Mouse (Mus musculus) naive thymus-derived CD4-positive, alpha-beta T cell, adult 2 months (primary cell): ENCODE measurements around the gene Tor2a.

Experiments used
- DNase-seq: peaks from one replicate; pipeline ENCODE4 v3.0.0-alpha.2; 2011; ENCODE audit warnings: low read depth

Gene Tor2a

DNA sequence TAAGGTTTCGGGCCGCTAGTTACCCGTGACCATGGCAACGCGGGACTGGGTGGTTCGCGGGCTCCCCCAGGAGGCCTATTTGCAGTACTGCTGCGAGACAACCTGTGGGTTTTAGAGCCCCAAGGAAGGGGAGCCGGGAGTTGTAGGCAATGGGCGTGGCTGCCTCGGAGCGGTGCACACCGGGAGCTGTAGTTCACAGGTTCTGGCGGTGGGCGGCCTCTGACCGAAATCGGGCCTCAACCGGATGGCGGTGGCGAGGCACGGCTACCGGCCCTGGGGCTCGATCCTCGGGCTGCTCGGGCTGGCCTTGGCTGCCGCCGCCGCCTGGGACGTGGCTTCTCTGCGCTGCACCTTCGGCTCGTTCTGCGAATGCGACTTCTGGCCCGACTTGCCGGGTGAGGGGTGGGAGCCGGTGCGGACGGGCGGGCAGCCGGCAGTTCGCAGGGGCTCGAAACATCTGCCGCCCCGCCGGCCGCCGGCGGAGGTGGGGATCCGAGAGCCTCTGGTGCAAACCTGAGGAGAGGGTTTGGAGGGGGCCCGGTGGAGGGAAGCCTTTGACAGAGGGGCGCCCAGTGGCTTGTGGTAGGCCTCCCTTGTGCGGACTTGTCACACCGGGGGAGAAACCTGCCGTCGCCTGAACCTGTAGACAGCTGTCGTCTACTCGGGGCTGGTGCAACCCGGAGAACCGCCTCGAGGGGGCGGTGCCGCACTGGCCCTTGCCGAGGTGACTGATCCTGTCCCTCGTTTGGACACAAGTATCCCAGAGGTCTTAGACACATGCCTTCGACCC is at the start of gene Tor2a:
Gene Tor2a (plus strand): TSS at position 179 of the 790 bp plus-strand sequence.
- peak; percentile 98 for DNase-seq

DNA sequence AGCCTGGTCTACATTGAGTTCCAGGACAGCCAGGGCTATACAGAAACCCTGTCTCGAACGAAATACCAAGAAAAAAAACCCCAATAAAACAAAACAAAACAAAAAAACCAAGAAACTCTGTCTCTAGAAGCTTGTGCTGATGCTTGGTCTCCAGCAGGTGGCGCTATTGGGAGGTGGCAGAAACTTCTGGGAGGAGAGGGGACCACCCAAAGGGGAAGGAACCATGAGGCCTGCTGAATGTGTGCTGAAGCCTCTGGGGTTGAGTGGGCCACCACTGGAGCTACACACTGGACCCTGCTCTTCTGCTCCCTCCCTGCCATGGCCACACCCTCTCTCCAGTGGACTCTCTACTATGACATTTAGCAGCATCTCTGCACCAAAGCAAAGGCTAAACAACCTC is 48.4 kb upstream of the Tor2a start:
- peak; percentile 83 for DNase-seq

DNA sequence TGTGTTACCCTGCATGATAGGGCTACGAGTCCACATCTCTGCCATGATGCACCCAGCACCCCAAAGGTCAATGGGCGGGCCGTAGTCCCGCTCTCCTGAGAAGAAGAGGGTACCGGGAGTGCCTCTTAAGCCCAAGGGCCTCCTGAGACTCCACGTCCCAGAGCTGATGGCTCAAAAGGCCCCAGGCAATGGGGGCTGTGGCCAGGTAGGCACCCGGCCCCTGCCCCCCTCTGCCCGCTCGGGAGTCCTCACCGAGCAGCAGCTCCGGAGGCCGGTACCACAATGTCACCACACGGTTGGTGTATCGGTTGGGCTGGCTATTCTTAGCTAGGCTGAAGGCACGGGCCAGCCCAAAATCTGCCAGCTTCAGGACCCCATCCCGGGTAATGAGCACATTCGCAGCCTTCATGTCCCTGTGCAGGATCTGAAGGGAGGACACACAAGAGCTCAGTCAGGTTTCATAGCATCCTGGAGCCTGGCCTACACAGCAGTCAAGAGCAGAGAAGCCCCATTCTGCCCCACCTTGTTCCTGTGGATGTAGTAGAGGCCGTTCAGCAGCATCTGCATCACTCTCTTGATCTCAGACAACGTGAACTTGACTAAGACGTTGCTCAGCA is 47.4 kb upstream of the Tor2a start:
- DNase-seq = no peak

DNA sequence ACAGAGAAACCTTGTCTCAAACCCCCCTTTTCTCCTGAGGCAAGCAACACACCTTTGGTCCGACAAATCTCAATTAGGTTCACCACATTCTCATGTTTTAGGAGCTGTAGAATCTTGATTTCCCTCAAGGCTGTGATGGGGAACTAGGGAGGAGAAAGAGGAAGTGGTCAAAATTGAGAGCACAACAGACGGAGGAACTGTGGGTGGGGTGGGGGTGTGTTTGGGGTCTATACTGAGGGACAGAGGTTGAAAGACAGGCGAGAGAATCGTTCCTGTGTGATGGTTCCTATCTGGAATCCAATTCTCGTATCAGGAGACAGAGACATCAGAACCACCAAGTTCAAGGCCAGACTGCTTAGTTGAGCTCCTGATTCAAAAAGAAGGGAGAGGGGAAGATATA is 46.6 kb upstream of the Tor2a start:
- DNase-seq = no peak

DNA sequence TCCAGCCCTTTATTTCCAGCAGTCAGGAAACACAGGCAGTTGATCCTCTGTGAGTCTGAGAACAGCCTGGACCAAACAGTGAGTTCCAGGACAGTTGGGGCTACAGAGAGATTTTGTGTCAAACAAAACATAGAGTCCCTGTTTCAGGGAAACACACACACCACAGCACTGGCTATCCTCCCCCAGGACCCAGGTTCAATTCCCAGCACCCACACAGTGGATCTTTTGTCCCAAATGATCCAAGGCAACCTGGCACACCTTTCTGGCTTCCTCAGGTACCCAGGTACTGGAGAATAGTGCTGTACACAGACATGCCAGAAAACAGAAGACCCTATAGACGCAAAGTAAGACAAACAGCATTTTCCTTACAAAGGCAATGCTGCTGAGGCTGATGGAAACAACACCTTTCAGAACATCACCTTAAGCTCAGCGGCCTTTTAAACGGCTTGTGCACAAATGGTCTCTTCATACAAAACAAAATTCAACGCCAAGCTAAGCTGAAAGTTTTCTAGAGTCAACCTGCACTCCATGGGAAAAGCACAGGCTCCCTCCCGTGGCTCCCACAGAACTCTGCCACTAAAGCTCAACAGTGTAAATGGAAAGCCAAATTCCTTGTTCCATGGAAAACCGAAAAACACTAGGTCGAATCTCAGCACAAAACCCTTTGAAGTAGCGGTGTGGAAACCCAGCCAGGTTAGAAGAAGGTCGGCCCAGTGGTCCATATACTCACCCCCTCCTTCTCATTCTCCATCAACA is 45.6 kb upstream of the Tor2a start:
- no peak for DNase-seq

DNA sequence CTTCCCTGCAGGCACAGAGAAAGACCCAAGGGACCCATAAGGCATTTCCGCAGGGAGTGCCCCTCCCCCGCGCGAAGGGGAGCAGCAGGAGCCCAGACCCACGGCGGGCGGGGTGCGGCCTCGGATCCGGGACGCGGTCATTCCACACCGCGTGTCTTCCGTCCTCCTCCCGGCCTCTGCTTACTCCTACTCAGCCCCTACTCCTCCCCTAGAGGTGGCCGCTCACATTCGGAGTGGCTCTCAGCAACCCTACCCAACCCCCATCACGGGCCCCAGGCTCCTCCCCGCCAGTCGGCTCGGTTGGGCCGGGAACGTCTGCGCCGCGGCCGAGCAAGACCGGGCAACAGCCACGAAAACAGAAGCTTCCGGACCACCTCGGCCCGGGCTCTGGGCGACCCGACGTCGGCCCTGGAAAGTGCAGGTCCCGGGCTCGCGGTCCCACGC is 44.9 kb upstream of the Tor2a start:
- DNase-seq = peak; percentile 72

DNA sequence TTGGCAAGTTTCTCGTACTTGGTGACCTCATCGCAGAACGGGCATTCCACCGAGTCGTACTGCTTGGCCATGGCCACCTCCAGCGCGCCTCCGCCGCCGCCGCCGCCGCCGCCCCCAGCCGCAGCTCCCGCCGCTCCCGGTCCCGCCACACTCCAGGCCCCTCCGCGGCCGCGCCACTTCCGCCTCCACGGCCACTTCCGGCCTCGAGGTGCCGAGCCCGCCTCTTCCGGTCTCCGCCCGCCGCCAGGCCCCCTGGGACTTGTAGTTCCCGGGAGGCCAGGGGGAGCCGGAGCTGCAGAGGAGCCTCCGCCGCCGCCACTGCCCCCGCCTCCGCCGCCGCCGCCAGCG is 44.5 kb upstream of the Tor2a start:
- DNase-seq = peak; percentile 95

DNA sequence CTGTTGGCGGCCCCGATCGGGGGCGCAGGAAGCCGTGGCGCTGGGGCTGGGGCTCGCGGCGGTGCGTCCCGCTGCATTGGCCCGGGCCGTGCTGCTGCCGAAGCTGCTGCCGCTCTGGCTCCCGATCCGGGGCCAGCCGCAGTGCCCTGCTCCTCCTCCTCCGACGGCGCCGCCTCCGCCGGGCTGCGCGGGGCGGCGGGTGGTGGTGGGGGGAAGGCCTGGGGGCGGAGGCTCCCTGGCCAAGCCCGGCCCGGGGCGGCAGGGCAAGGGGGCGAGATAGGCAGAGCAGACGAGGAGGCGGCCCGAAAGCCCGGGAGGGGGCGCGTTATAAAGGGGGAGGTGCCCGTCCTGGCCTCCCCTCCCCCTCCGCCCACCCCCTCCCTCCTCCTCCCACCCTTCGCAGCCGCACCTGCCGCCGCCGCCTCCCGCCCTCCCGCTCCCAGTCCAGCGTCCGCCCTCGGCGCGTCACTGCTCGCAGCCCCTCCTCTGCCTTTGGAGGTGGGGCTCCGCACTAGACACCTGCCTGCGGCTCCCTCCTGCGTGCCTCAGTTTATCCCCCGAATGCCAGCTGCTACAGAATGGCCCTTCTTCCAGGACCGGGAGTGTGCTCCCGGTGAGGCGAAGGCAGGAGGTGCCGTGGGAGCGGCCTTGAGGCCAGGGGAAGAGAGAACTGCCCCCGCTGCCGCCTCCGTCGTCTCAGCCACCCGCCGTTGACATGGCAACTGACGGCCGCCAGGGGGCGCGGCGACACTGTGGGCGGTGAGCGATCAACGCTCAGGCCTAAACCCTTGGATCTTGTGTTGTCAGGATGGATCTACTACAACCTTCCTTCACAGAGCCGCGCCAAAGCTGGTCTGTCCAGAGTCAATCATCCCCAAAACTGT is 43.9 kb upstream of the Tor2a start, which contains the start of gene Cdk9:
Gene Cdk9 (minus strand): TSS at position 143 of the 884 bp plus-strand sequence.
- peak; percentile 97 for DNase-seq

DNA sequence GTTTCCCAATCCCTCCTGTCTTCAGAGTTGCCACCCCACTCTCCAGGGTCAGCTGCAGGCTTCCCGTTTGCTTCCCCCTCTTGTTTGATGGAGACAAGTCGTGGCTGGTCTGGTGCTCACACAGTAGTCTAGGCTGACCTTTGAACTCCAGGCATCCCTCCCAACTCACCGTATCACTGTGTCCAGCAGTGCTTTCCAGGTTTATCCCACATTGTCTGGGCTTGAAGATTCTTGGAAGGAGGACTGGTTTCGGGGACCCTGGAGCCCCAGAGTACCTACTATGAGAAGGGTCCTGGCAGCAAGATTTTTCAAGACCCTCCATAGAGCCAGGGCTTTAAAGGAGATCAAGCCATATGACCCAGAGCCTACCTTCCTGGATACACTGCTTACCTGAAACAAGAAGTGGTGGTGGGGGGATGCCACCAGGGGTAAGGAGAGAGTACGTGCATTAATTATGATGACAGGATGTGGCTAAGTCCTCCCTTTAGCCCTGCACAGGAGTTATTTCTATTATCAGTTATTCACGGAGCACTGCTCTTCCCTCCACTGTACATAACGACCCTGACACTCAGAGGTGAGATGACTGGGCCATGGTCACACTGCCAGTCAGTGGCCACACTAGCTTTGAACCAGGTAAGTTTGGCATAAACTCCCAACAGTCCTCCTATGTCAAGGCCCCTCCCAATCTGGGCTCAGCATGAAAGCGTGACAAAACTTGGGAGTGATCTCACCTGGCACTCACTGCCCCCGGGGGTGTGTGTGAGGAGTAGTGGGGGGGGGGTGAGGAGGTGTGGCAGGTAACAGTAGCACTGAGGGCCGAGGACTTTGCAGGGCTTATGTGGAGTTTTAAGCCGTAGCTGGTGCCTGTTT is 42.7 kb upstream of the Tor2a start:
- no peak for DNase-seq

DNA sequence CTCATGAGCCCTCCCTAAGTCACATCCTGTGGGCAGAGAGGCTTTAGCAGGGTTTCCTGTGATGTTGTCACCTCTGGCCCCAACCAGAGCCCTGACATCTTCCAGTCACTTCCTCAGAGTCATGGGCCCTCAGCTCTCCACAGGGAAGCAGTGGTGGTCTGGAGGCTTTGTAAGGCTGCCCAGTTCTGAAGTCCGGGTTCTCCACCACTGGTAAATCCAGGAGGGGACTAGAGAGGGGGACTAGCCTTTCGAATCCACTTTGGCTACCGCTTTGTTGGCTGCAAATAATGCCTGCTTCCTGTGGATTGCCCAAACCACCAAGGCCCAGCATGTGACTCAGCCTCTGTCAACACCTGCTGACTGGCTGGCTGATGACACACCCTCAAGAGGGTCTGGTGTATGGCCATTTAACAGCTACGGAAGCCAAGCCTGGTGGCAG is 42.0 kb upstream of the Tor2a start:
- DNase-seq = peak; percentile 75

DNA sequence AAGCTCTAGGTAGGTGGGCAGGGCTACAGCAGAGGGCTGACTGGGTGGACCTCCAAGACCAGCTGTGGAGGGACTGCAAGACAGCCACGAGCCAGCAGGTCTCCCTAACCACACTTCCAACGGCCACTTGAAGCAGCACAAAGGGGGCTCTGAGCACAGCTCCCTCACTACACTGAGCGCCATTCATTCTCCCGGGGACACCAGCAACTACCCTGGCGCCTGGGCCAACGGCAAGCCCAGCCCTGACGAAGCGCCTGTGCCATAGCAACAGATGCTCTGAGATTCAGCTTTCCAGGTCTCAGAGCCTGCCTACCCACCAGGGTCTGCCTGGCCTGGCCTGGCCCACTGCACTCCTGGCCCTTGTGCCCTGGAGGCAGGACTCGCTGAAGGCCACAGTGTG is 38.3 kb upstream of the Tor2a start:
- DNase-seq = no peak

DNA sequence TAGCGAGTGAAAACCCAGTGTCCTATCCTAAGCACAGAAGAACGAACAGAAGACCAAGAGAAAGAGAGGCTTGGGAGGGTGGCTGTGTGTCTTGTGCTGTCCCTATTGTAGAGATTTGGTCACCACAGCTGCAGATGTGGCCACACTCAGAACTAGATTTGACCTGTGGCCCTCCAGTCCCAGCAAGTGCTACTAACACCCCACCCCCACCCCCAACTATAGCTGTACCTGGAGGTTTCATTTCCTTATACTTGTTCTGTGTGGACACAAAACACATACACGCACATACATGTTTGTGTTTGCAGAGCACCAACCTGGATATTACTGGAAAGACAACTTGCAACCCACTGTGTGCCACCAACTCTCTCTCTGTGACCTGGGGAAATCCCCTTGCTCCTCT is 37.0 kb upstream of the Tor2a start:
- no peak for DNase-seq

DNA sequence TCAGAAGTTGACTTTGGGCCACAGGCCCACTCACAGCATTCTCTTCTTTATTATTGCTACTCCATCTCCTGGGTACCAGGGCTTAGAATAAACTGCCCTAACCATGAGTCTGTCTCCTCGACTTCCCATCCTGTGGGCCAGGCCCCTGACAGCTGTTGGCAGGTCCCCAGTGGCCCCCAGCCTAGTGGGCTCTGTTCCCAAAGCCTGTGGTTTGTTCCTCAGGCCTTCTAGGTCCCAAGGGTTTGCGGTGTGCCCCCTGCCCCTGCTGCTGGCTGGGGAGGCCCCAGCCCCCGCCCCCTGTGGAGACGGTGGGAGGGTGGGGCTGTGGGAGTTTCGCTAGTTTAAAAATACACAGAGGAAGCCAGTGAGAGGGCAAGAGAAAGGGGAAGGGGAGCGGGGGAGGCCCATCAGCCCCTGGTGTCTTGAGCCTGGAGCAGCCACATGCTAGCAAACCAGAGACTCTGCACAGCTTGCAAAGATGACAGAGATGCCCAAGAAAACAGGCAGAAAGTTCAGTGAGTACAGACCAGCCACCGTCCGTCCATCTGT is 36.3 kb upstream of the Tor2a start, which contains the start of gene Sh2d3c:
Gene Sh2d3c (plus strand): TSS at position 375 of the 549 bp plus-strand sequence.
- peak; percentile 47 for DNase-seq

DNA sequence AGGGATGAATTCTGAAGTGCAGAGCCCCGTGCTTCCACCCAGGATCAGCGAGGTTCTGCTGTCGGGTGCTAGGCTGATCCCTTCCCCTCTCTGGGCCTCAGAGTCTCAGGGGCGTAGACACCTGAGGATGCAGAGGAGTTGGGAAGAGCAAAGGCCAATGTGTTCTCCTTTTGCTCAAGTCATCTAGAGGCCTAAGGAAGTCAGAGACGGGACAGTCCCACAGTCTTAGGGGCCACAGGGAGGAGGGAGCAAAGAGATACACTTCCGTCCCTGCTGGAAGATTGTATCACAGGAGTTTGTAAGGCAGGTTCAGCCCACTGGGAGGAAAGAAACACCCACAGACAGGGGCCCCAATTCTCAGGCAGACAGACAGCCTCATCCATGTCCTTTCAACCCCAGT is 35.0 kb upstream of the Tor2a start:
- DNase-seq = peak; percentile 57

DNA sequence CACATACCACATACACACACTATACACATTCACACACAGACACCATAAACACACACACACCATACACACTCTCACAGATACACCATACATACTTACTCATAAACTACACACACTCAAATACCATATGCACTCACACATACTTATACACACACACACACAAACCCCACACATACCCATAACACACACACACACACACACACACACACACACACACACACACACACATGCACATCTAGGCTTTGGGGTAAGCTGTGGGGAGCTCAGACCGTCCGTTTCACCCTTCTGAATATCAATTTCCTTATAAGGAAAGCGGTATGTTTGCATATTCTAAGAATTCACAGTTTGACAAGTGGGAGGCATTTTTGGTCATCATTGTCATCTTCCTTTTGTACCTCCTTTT is 34.5 kb upstream of the Tor2a start:
- DNase-seq = peak; percentile 46

DNA sequence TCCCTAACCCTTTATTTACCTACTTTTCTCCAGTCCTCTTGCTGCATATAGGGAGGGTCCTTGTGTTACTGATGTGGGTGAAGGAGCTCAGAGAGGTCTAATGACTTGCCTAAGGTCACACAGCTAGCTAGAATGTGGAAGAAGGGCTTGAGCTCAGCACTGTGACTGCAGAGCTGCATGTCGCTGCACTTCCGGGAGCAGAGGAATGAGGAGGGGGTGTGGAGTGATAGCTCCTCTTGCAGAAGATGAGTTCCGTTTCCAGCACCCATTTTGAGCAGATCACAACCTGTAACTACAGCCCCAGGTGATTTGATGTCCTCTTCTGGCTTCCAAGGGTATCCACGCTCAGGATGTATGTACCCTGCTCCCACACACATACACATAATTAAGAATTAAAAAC is 32.9 kb upstream of the Tor2a start:
- DNase-seq = peak; percentile 52

DNA sequence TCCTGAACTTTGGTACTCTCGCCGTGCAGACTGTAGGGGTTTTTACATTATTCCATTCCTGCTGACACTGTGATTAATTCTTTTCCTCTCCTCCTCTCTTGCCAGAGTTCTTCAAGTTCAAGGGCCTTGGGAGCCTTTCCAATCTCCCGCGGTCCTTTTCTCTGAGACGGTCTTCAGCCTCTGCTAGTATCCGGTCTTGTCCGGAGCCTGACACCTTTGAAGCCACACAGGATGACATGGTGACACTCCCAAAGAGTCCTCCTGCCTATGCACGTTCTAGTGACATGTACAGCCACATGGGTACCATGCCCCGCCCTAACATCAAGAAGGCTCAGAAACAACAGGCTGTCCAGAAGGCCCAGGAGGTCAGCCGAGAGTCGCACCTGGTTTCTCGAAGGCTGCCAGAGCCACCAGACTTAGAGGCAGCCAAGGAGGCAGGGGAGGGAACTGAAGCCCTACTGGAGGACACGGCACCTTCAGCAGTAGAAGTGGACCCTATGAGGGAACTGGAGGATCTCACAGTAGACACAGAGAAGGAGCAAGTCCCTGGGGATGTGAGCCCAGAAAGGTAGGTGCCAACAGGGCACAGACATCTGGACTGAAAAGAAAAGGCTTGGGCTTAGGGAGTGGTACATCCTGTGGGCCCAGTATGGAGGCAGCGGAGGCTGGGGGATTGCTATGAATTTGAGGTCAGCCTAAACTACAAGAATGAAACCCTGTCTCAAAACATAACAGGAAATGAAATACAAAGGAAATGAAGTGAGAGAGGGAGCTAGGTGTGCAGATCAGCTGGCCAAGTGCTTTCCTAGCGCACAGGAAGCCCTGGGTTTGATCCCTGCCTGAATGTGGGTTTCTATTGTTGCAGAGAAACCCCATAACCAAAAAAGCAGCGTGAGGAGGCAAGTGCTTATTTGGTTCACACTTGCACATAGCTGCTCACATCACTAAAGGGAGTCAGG is 31.9 kb upstream of the Tor2a start:
- peak; percentile 83 for DNase-seq

DNA sequence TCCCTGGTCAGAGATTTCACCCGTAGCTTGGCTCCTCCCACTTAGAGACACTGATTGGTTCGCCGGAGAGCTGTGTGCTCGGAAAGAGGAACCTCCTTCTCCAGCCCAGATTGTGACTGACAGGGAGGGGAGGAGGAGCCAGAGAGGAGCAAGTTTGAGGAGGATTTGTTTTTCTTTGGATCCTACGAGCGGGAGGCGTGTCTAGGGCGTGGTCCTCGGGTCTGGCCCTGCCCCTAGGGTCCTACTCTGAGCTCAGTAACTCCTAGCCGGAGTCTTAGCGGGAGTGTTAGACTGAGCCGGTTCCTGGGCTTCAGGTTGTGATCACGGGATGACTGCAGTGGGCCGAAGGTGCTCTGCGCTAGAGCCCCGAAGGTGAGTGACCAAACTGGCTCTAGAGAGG is 29.6 kb upstream of the Tor2a start:
- peak; percentile 76 for DNase-seq

DNA sequence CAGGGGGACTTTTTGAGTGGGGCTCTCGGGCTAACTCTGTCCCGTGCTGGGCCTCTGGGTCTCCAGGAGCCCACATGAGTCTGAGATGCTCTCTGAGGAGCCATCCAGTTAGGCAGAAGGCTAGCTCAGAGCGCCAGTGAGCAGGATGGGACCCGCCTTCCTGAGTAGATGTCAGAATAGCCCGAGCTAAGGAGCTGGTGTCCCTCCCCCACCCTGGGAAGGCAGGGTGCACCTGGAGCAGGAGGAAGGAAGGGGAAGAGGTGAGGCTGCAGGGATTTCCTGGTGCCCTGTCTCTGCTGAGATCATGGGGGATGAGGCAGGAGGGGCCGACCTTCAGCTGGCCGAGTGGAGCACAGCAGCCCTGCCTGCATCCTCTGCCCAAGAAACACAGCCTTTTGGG is 28.6 kb upstream of the Tor2a start:
- DNase-seq = no peak
